Mouse (Mus musculus) small intestine, adult 2 months (tissue): Measurements from ENCODE around the gene Ktn1.

Source experiments
- CTCF ChIP-seq: fragments of 200-500 bp; IDR thresholded peaks from 2 replicates; pipeline ENCODE4 v1.5.1; 2012; ENCODE audit warnings: low read depth, mild to moderate bottlenecking, control low read depth, inconsistent platforms, low read length, moderate library complexity, mixed read lengths; ENCODE audit not compliant: insufficient replicate concordance, insufficient read length; ENCODE audit errors: extremely low read depth
- POLR2A ChIP-seq: fragments of 200-500 bp; IDR thresholded peaks from 2 replicates; pipeline ENCODE4 v1.6.1; 2012; ENCODE audit warnings: low read depth, mild to moderate bottlenecking, control low read depth, inconsistent platforms, low read length, moderate library complexity

GRCm38 (mm10) chr14:47740316-47740996, 92.2 kb downstream of the Ktn1 start:
- no peak for TF ChIP-seq CTCF
- TF ChIP-seq POLR2A: no peak
